Mouse (Mus musculus) embryonic fibroblast, embryonic 13.5 days (primary cell): ENCODE results near the gene Pdik1l.

ENCODE experiments used
- CTCF ChIP-seq: IDR thresholded peaks from 2 replicates; pipeline ENCODE4 v1.5.1; 2011; ENCODE audit warnings: mild to moderate bottlenecking, control low read depth, low read length, moderate library complexity, borderline replicate concordance; ENCODE audit not compliant: insufficient read depth
- POLR2A ChIP-seq: IDR thresholded peaks from 2 replicates; pipeline ENCODE4 v1.6.1; 2011; ENCODE audit warnings: low read depth, mild to moderate bottlenecking, control low read depth, low read length, moderate library complexity

DNA sequence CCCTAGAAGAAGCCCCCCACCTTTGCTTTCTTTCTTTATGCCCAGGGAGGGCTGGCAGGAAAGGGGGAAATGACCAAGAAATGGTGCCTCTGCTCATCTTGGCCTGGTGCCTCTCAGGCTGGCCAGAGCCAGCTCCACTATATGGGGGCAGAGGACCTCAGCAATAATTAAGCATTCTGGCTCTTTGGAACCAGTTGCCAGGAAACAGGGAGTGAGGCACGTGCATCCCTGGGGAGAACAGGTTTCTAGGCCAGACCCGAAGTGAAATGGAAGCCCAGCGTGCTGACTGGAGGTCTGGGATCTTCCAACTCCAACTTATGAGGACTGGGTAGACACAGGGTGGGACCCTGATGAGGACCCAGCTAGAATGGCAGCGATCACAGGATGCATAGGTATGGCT lies 41.4 kb downstream of the Pdik1l start:
- TF ChIP-seq POLR2A = no peak
- TF ChIP-seq CTCF = no peak
